Mouse (Mus musculus): ENCODE measurements around the gene Dmp1. TPM values are rescaled to one million over a fixed set of nuclear protein-coding genes. Genes with fewer than 3 reads are reported as not detected.

Dmp1 gene
- polyA plus RNA-seq, 1 experiment from 2014 or later = 0.36 TPM

GRCm38 (mm10) chr5:104239674-104240378, 37.4 kb downstream of the Dmp1 start:
- Histone ChIP-seq H3K4me2 (ENCODE audit: low read length) (no peak overlapping the region), H3K9me3 (replicated peaks; ENCODE audit: control insufficient read depth, low read length) (no peaks in the 10 kb centered on the region), H3K36me3 (ENCODE audit: control insufficient read depth, insufficient read depth, low read length) (no peaks in the 10 kb centered on the region), H3K4me3 (ENCODE audit: low read depth, low read length) (no peak overlapping the region), H3K9ac (ENCODE audit: low read length) (no peak overlapping the region), H3K4me1 (ENCODE audit: control insufficient read depth, insufficient read depth, low read length) (no peaks in the 10 kb centered on the region), H3K27me3 (replicated peaks; ENCODE audit: control insufficient read depth, insufficient read depth, low read length) (no peaks in the 10 kb centered on the region), H3K27ac (ENCODE audit: low read depth, low read length) (no peak overlapping the region)
- DNase-seq (ENCODE audit: low spot score) = no peak
- ATAC-seq = no peak
- WGBS = 87% methylated on average over 9 of the region's 9 CpGs

- H3K9ac ChIP-seq (ENCODE audit: low read length) = no peak overlapping the region
- H3K36me3 ChIP-seq (ENCODE audit: control insufficient read depth, insufficient read depth, low read length) = no peaks in the 10 kb centered on the region
- H3K27ac ChIP-seq (ENCODE audit: low read depth, low read length) = no peak overlapping the region
- H3K4me1 ChIP-seq (ENCODE audit: control insufficient read depth, insufficient read depth, low read length) = no peaks in the 10 kb centered on the region
- H3K4me2 ChIP-seq (ENCODE audit: low read length) = no peak overlapping the region
- H3K27me3 ChIP-seq (replicated peaks; ENCODE audit: control insufficient read depth, insufficient read depth, low read length) = no peaks in the 10 kb centered on the region
- ATAC-seq (no peak), DNase-seq (ENCODE audit: low spot score) (no peak)
- no peak overlapping the region for H3K4me3 ChIP-seq (ENCODE audit: low read depth, low read length)
- 86% methylated on average over 2 of the region's 2 CpGs for whole genome bisulfite sequencing
- no peaks in the 10 kb centered on the region for H3K9me3 ChIP-seq (replicated peaks; ENCODE audit: control insufficient read depth, low read length)
These were observed 41.8 kb downstream of the Dmp1 start for GRCm38 (mm10) chr5:104244261-104244660.

- DNase-seq (ENCODE audit: low spot score) = no peak
- Histone ChIP-seq H3K9me3 (replicated peaks; ENCODE audit: control insufficient read depth, low read length) (no peaks in the 10 kb centered on the region), H3K36me3 (ENCODE audit: control insufficient read depth, insufficient read depth, low read length) (no peaks in the 10 kb centered on the region), H3K4me2 (ENCODE audit: low read length) (no peak overlapping the region), H3K27me3 (replicated peaks; ENCODE audit: control insufficient read depth, insufficient read depth, low read length) (no peaks in the 10 kb centered on the region), H3K27ac (ENCODE audit: low read depth, low read length) (no peak overlapping the region), H3K4me1 (ENCODE audit: control insufficient read depth, insufficient read depth, low read length) (no peaks in the 10 kb centered on the region), H3K4me3 (ENCODE audit: low read depth, low read length) (no peak overlapping the region), H3K9ac (ENCODE audit: low read length) (no peak overlapping the region)
- no peak for ATAC-seq
- WGBS = 92% methylated on average over 5 of the region's 5 CpGs
These were observed 49.4 kb downstream of the Dmp1 start for GRCm38 (mm10) chr5:104251811-104252210.

- WGBS = 75% methylated on average over 3 of the region's 3 CpGs
- no peak overlapping the region for H3K27ac ChIP-seq (ENCODE audit: low read depth, low read length)
- no peaks in the 10 kb centered on the region for H3K27me3 ChIP-seq (replicated peaks; ENCODE audit: control insufficient read depth, insufficient read depth, low read length)
- ATAC-seq (no peak), DNase-seq (ENCODE audit: low spot score) (no peak)
- H3K4me2 ChIP-seq (ENCODE audit: low read length) = no peak overlapping the region
- no peak overlapping the region for H3K4me3 ChIP-seq (ENCODE audit: low read depth, low read length)
- no peaks in the 10 kb centered on the region for H3K36me3 ChIP-seq (ENCODE audit: control insufficient read depth, insufficient read depth, low read length)
- H3K4me1 ChIP-seq (ENCODE audit: control insufficient read depth, insufficient read depth, low read length) = no peaks in the 10 kb centered on the region
- no peak overlapping the region for H3K9ac ChIP-seq (ENCODE audit: low read length)
- no peaks in the 10 kb centered on the region for H3K9me3 ChIP-seq (replicated peaks; ENCODE audit: control insufficient read depth, low read length)
These were observed 54.2 kb downstream of the Dmp1 start for GRCm38 (mm10) chr5:104256585-104256984.

GRCm38 (mm10) chr5:104261908-104262461, 59.6 kb downstream of the Dmp1 start:
- H3K4me2 ChIP-seq (ENCODE audit: low read length) = no peak overlapping the region
- no peaks in the 10 kb centered on the region for H3K4me1 ChIP-seq (ENCODE audit: control insufficient read depth, insufficient read depth, low read length)
- ATAC-seq (no peak), DNase-seq (ENCODE audit: low spot score) (no peak)
- H3K4me3 ChIP-seq (ENCODE audit: low read depth, low read length) = no peak overlapping the region
- H3K27ac ChIP-seq (ENCODE audit: low read depth, low read length) = no peak overlapping the region
- H3K36me3 ChIP-seq (ENCODE audit: control insufficient read depth, insufficient read depth, low read length) = no peaks in the 10 kb centered on the region
- H3K27me3 ChIP-seq (replicated peaks; ENCODE audit: control insufficient read depth, insufficient read depth, low read length) = no peaks in the 10 kb centered on the region
- WGBS = 85% methylated on average over 4 of the region's 4 CpGs
- H3K9ac ChIP-seq (ENCODE audit: low read length) = no peak overlapping the region
- no peaks in the 10 kb centered on the region for H3K9me3 ChIP-seq (replicated peaks; ENCODE audit: control insufficient read depth, low read length)

- ATAC-seq = no peak
These were observed 60.8 kb downstream of the Dmp1 start for GRCm38 (mm10) chr5:104263014-104263776.

More at GRCm38 (mm10) chr5:104263014-104263776, 60.8 kb downstream of the Dmp1 start:
- H3K9ac ChIP-seq (ENCODE audit: low read length) = no peak overlapping the region
- H3K9me3 ChIP-seq (replicated peaks; ENCODE audit: control insufficient read depth, low read length) = no peaks in the 10 kb centered on the region
- no peak overlapping the region for H3K4me2 ChIP-seq (ENCODE audit: low read length)
- no peak overlapping the region for H3K4me3 ChIP-seq (ENCODE audit: low read depth, low read length)
- no peak overlapping the region for H3K27ac ChIP-seq (ENCODE audit: low read depth, low read length)
- 87% methylated on average over 13 of the region's 13 CpGs for WGBS
- no peaks in the 10 kb centered on the region for H3K27me3 ChIP-seq (replicated peaks; ENCODE audit: control insufficient read depth, insufficient read depth, low read length)
- H3K36me3 ChIP-seq (ENCODE audit: control insufficient read depth, insufficient read depth, low read length) = no peaks in the 10 kb centered on the region
- DNase-seq (ENCODE audit: low spot score) = no peak
- no peaks in the 10 kb centered on the region for H3K4me1 ChIP-seq (ENCODE audit: control insufficient read depth, insufficient read depth, low read length)

Other genes starting within 250 kb of the Dmp1 start
- not detected in 2 replicates for gene Hsd17b13, start 225.2 kb upstream of the Dmp1 start, polyA plus RNA-seq (2014; fragmentation: Nextera tagmentation; extraction: Ambion mirVana)
- 1.6 and 2.0 TPM in 2 replicates for gene Hsd17b11, start 180.7 kb upstream of the Dmp1 start, polyA plus RNA-seq (2014; fragmentation: Nextera tagmentation; extraction: Ambion mirVana)
- gene Nudt9, start 156.3 kb upstream of the Dmp1 start, polyA plus RNA-seq (2014; fragmentation: Nextera tagmentation; extraction: Ambion mirVana) = 55.9 and 56.8 TPM in 2 replicates
- gene Gm17660, start 125.0 kb upstream of the Dmp1 start, polyA plus RNA-seq (2014; fragmentation: Nextera tagmentation; extraction: Ambion mirVana) = 0.44 TPM in 1 of 2 replicates, not detected in the other
- 70.4 and 93.1 TPM in 2 replicates for gene Sparcl1, start 88.9 kb upstream of the Dmp1 start, polyA plus RNA-seq (2014; fragmentation: Nextera tagmentation; extraction: Ambion mirVana)
- not detected in 2 replicates for gene Dspp, start 31.9 kb upstream of the Dmp1 start, polyA plus RNA-seq (2014; fragmentation: Nextera tagmentation; extraction: Ambion mirVana)
- gene Ibsp, start 96.6 kb downstream of the Dmp1 start, polyA plus RNA-seq (2014; fragmentation: Nextera tagmentation; extraction: Ambion mirVana) = 0.41 and 0.82 TPM in 2 replicates
- not detected in 2 replicates for gene Mepe, start 122.7 kb downstream of the Dmp1 start, polyA plus RNA-seq (2014; fragmentation: Nextera tagmentation; extraction: Ambion mirVana)
- 11.6 and 17.0 TPM in 2 replicates for gene Spp1, start 232.5 kb downstream of the Dmp1 start, polyA plus RNA-seq (2014; fragmentation: Nextera tagmentation; extraction: Ambion mirVana)

All from forebrain, embryonic 14.5 days (tissue).